Mouse (Mus musculus): ENCODE measurements around the gene Gatad1. TPM values are rescaled to one million over a fixed set of nuclear protein-coding genes. Genes with fewer than 3 reads are reported as not detected.

Gatad1 gene
- polyA plus RNA-seq (2015; fragmentation: Nextera tagmentation; extraction: Ambion mirVana), result 85.8 and 88.5 TPM in 2 replicates

- ATAC-seq (replicated peaks; ENCODE audit: low FRiP score, low read depth), result no peak
- TF ChIP-seq CTCF (IDR thresholded peaks at IDR 0.05; ENCODE audit: low read depth), result no peak
- Histone ChIP-seq H3K27ac (no peak within 1 kb of the TSS), H3K27me3 (ENCODE audit: insufficient read depth, low read length) (no peaks in the 10 kb centered on the region), H3K36me3 (ENCODE audit: insufficient read depth, low read length) (no peaks in the 10 kb centered on the region), H3K4me1 (replicated peaks; ENCODE audit: insufficient read depth, low read length) (no peaks in the 10 kb centered on the region), H3K9ac (ENCODE audit: low read depth, low read length) (no peak within 1 kb of the TSS), H3K4me3 (replicated peaks; ENCODE audit: low read depth, low read length) (no peak within 1 kb of the TSS), H3K4me2 (ENCODE audit: low read length) (no peak within 1 kb of the TSS), H3K9me3 (replicated peaks; ENCODE audit: low read length) (no peaks in the 10 kb centered on the region)
- no peak for DNase-seq (ENCODE audit: low spot score)
- 77% methylated on average over 5 of the region's 5 CpGs for WGBS
Observed at GRCm38 (mm10) chr5:3657085-3657484, at the start of gene Gatad1. Gatad1 (minus strand) TSS chr5:3657185.

- 42% methylated on average over 4 of the region's 4 CpGs for WGBS
- H3K4me3 ChIP-seq (replicated peaks; ENCODE audit: low read depth, low read length), result no peak overlapping the region
- ATAC-seq (replicated peaks; ENCODE audit: low FRiP score, low read depth) (0 out of 2 replicates have a peak, but pooled peaks have one; percentile 25), DNase-seq (ENCODE audit: low spot score) (peak; percentile 63)
- peaks cover 14% of the 10 kb centered on the region; the same call in 1 of the 2 replicates for H3K36me3 ChIP-seq (ENCODE audit: insufficient read depth, low read length)
- H3K9ac ChIP-seq (ENCODE audit: low read depth, low read length), result no peak overlapping the region
- H3K27me3 ChIP-seq (ENCODE audit: insufficient read depth, low read length), result no peaks in the 10 kb centered on the region
- TF ChIP-seq CTCF (IDR thresholded peaks at IDR 0.05; ENCODE audit: low read depth), result no peak
- H3K27ac ChIP-seq, result no peak overlapping the region
- H3K9me3 ChIP-seq (replicated peaks; ENCODE audit: low read length), result no peaks in the 10 kb centered on the region
- no peaks in the 10 kb centered on the region for H3K4me1 ChIP-seq (replicated peaks; ENCODE audit: insufficient read depth, low read length)
- H3K4me2 ChIP-seq (ENCODE audit: low read length), result no peak overlapping the region
Observed at GRCm38 (mm10) chr5:3702180-3702579, 45.2 kb upstream of the Gatad1 start.

- DNase-seq (ENCODE audit: low spot score) (no peak), ATAC-seq (replicated peaks; ENCODE audit: low FRiP score, low read depth) (no peak)
- Histone ChIP-seq H3K36me3 (ENCODE audit: insufficient read depth, low read length) (peaks cover 14% of the 10 kb centered on the region; the same call in 1 of the 2 replicates), H3K4me2 (ENCODE audit: low read length) (no peak overlapping the region), H3K4me1 (replicated peaks; ENCODE audit: insufficient read depth, low read length) (no peaks in the 10 kb centered on the region), H3K27me3 (ENCODE audit: insufficient read depth, low read length) (no peaks in the 10 kb centered on the region), H3K4me3 (replicated peaks; ENCODE audit: low read depth, low read length) (no peak overlapping the region), H3K9ac (ENCODE audit: low read depth, low read length) (no peak overlapping the region), H3K9me3 (replicated peaks; ENCODE audit: low read length) (no peaks in the 10 kb centered on the region), H3K27ac (no peak overlapping the region)
- 73% methylated on average over 5 of the region's 5 CpGs for WGBS
- TF ChIP-seq CTCF (IDR thresholded peaks at IDR 0.05; ENCODE audit: low read depth), result no peak
Observed at GRCm38 (mm10) chr5:3700025-3700424, 43.0 kb upstream of the Gatad1 start.

DNA sequence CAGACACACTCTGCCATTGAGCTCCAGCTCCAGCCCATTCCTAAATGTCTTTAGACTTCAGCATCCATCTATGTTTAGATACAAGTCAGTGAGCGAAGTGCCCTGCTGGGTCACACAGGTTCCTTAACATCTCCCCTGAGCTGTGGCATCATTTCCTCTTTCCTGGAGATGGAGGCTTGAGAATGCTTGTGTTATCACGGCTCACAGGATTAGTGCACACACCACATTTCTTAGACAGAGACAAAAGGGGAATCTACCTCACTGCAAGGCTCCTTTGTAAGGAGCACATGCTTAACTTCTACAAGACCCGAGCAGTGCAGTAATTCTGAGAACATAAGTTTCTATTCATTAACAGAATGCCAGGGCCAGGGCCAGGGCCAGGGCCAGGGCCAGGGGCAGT is 39.0 kb upstream of the Gatad1 start:
- H3K27ac ChIP-seq, result no peak overlapping the region
- WGBS, result 85% methylated on average over 3 of the region's 3 CpGs
- no peak for ATAC-seq (replicated peaks; ENCODE audit: low FRiP score, low read depth)
- no peak overlapping the region for H3K4me3 ChIP-seq (replicated peaks; ENCODE audit: low read depth, low read length)
- no peaks in the 10 kb centered on the region for H3K27me3 ChIP-seq (ENCODE audit: insufficient read depth, low read length)
- no peaks in the 10 kb centered on the region for H3K9me3 ChIP-seq (replicated peaks; ENCODE audit: low read length)
- H3K4me1 ChIP-seq (replicated peaks; ENCODE audit: insufficient read depth, low read length), result no peaks in the 10 kb centered on the region
- TF ChIP-seq CTCF (IDR thresholded peaks at IDR 0.05; ENCODE audit: low read depth), result no peak
- no peak overlapping the region for H3K9ac ChIP-seq (ENCODE audit: low read depth, low read length)
- peaks cover 35% of the 10 kb centered on the region for H3K36me3 ChIP-seq (ENCODE audit: insufficient read depth, low read length)
- DNase-seq (ENCODE audit: low spot score), result no peak
- no peak overlapping the region for H3K4me2 ChIP-seq (ENCODE audit: low read length)

DNA sequence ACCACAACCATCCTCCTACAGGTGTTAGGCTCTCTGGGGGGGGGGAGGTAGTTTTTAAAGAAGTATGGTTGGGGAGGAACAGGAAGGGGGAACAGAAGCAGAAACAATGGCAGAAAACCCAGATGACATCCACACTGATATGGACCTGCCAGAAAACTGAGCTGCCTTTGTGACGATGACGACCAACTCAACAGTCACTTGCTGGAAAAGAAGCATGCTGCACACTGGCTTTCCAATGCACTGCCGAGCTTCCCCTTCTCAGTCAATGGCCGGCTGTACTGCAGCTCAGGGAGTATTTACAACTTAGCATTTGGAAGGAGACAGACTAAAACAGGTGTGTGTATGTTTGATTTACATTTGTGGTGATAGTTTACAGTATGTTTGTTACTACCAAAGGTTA is 38.2 kb upstream of the Gatad1 start:
- no peak for TF ChIP-seq CTCF (IDR thresholded peaks at IDR 0.05; ENCODE audit: low read depth)
- no peak for DNase-seq (ENCODE audit: low spot score)
- 85% methylated on average over 4 of the region's 4 CpGs for WGBS
- Histone ChIP-seq H3K9ac (ENCODE audit: low read depth, low read length) (no peak overlapping the region), H3K36me3 (ENCODE audit: insufficient read depth, low read length) (peaks cover 32% of the 10 kb centered on the region), H3K4me2 (ENCODE audit: low read length) (no peak overlapping the region), H3K27me3 (ENCODE audit: insufficient read depth, low read length) (no peaks in the 10 kb centered on the region), H3K4me3 (replicated peaks; ENCODE audit: low read depth, low read length) (no peak overlapping the region), H3K4me1 (replicated peaks; ENCODE audit: insufficient read depth, low read length) (no peaks in the 10 kb centered on the region), H3K27ac (no peak overlapping the region), H3K9me3 (replicated peaks; ENCODE audit: low read length) (no peaks in the 10 kb centered on the region)
- ATAC-seq (replicated peaks; ENCODE audit: low FRiP score, low read depth), result no peak

DNA sequence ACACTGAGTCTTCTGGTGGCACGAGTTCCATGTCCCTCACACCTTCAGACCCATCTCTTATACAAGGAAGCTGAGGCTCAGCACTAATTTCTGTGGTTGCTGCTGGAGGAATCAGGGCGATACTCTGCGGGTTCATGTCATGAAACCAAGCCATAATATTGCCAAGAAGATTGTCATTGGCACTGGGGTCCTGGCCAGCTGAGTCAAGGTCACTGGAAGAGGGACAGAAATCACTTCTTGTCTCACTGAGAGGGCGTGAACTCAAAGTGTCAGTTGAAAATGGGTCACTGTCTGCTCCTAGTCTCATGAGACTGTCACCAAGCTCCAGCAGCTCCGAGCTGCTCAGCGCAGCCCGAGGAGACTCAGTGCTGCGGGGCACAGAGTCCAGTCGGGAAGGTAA is 36.0 kb upstream of the Gatad1 start:
- Histone ChIP-seq H3K36me3 (ENCODE audit: insufficient read depth, low read length) (peaks cover 36% of the 10 kb centered on the region), H3K27me3 (ENCODE audit: insufficient read depth, low read length) (no peaks in the 10 kb centered on the region), H3K4me3 (replicated peaks; ENCODE audit: low read depth, low read length) (no peak overlapping the region), H3K9ac (ENCODE audit: low read depth, low read length) (no peak overlapping the region), H3K4me2 (ENCODE audit: low read length) (no peak overlapping the region), H3K27ac (no peak overlapping the region), H3K4me1 (replicated peaks; ENCODE audit: insufficient read depth, low read length) (no peaks in the 10 kb centered on the region), H3K9me3 (replicated peaks; ENCODE audit: low read length) (no peaks in the 10 kb centered on the region)
- no peak for DNase-seq (ENCODE audit: low spot score)
- 97% methylated on average over 9 of the region's 9 CpGs for WGBS
- no peak for TF ChIP-seq CTCF (IDR thresholded peaks at IDR 0.05; ENCODE audit: low read depth)
- no peak for ATAC-seq (replicated peaks; ENCODE audit: low FRiP score, low read depth)

DNA sequence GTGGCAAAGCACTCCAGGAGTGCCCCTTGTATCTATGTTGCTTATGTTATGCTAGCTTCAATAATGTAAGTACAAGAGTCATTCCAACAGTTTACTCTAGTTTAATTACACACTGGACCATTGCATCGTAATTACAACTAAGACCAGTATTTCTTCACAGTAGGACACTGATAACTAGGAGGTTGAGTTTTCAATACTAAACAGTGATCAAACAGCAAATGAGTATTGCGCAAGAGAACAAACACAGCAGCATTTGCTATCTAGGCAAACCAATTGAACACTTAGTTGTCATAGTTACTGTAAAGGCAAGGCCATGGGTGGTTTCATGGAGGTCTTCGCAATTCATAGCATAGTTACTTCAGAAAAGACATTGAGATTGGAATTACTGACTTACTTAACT is 34.3 kb upstream of the Gatad1 start:
- H3K9me3 ChIP-seq (replicated peaks; ENCODE audit: low read length), result no peaks in the 10 kb centered on the region
- H3K4me2 ChIP-seq (ENCODE audit: low read length), result no peak overlapping the region
- H3K36me3 ChIP-seq (ENCODE audit: insufficient read depth, low read length), result peaks cover 31% of the 10 kb centered on the region
- TF ChIP-seq CTCF (IDR thresholded peaks at IDR 0.05; ENCODE audit: low read depth), result no peak
- 98% methylated on average over 3 of the region's 3 CpGs for WGBS
- H3K27ac ChIP-seq, result no peak overlapping the region
- ATAC-seq (replicated peaks; ENCODE audit: low FRiP score, low read depth), result no peak
- H3K27me3 ChIP-seq (ENCODE audit: insufficient read depth, low read length), result no peaks in the 10 kb centered on the region
- no peaks in the 10 kb centered on the region for H3K4me1 ChIP-seq (replicated peaks; ENCODE audit: insufficient read depth, low read length)
- no peak overlapping the region for H3K4me3 ChIP-seq (replicated peaks; ENCODE audit: low read depth, low read length)
- no peak for DNase-seq (ENCODE audit: low spot score)
- H3K9ac ChIP-seq (ENCODE audit: low read depth, low read length), result no peak overlapping the region

Measured in kidney, postnatal 0 days (tissue).